Mouse (Mus musculus): ENCODE results near the gene Parp1. TPM values are rescaled to one million over a fixed set of nuclear protein-coding genes. Genes with fewer than 3 reads are reported as not detected.
"Not testable (repeated sequence)": the region's sequence is repeated elsewhere in the genome, so short reads cannot be mapped to it uniquely, and the experiment has no call there.

Gene Parp1
- polyA plus RNA-seq, 1 experiment from 2014 or later: 94.0 TPM

GRCm38 (mm10) chr1:180570181-180570580 lies 1.5 kb downstream of the Parp1 start:
- no peak overlapping the region for H3K27ac ChIP-seq (ENCODE audit: low read depth, low read length)
- peak overlapping the region; percentile 96 for H3K4me2 ChIP-seq
- H3K36me3 ChIP-seq (ENCODE audit: control insufficient read depth, insufficient read depth, low read length): peaks cover 2% of the 10 kb centered on the region; the same call in 1 of the 2 replicates
- H3K4me1 ChIP-seq (ENCODE audit: control insufficient read depth, insufficient read depth, low read length): peaks cover 30% of the 10 kb centered on the region
- WGBS (ENCODE audit: insufficient replicate concordance): 11% methylated on average over 5 of the region's 5 CpGs
- peak overlapping the region; percentile 92 for H3K9ac ChIP-seq (ENCODE audit: low read depth, low read length)
- peak overlapping the region; percentile 88 for H3K4me3 ChIP-seq (ENCODE audit: low read depth, low read length)
- no peaks in the 10 kb centered on the region for H3K27me3 ChIP-seq (ENCODE audit: control insufficient read depth, insufficient read depth, low read length)
- no peak for ATAC-seq (replicated peaks; ENCODE audit: insufficient number of reproducible peaks, low FRiP score, low TSS enrichment)
- H3K9me3 ChIP-seq (replicated peaks; ENCODE audit: control insufficient read depth, low read length): no peaks in the 10 kb centered on the region

- WGBS (ENCODE audit: insufficient replicate concordance): 70% methylated on average over 8 of the region's 8 CpGs
- Histone ChIP-seq H3K4me3 (ENCODE audit: low read depth, low read length) (no peak overlapping the region), H3K27ac (ENCODE audit: low read depth, low read length) (no peak overlapping the region), H3K27me3 (ENCODE audit: control insufficient read depth, insufficient read depth, low read length) (no peaks in the 10 kb centered on the region), H3K4me1 (ENCODE audit: control insufficient read depth, insufficient read depth, low read length) (peaks cover 30% of the 10 kb centered on the region), H3K9ac (ENCODE audit: low read depth, low read length) (0 out of 2 replicates have a peak overlapping the region, but pooled peaks have one; percentile 10), H3K4me2 (peak overlapping the region; percentile 22), H3K9me3 (replicated peaks; ENCODE audit: control insufficient read depth, low read length) (no peaks in the 10 kb centered on the region), H3K36me3 (ENCODE audit: control insufficient read depth, insufficient read depth, low read length) (peaks cover 2% of the 10 kb centered on the region; the same call in 1 of the 2 replicates)
- ATAC-seq (replicated peaks; ENCODE audit: insufficient number of reproducible peaks, low FRiP score, low TSS enrichment): no peak
These were observed 2.4 kb downstream of the Parp1 start for GRCm38 (mm10) chr1:180571018-180571589.

DNA sequence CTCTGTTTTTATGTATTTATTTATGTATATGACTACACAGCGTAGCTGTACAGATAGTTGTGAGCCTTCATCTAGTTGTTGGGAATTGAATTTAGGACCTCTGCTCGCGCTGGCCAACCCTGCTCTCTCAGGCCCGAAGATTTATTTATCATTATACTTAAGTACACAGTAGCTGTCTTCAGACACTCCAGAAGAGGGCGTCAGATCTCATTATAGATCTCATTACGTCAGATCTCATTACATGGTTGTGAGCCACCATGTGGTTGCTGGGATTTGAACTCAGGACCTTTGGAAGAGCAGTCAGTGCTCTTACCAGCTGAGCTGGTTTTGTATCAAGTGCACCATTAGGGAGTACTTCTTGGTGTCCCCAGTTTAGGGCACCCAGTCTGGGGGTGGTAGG lies 3.0 kb downstream of the Parp1 start:
- H3K4me2 ChIP-seq; H3K4me3 ChIP-seq (ENCODE audit: low read depth, low read length); H3K27ac ChIP-seq (ENCODE audit: low read depth, low read length); H3K9ac ChIP-seq (ENCODE audit: low read depth, low read length); H3K9me3 ChIP-seq (replicated peaks; ENCODE audit: control insufficient read depth, low read length); H3K27me3 ChIP-seq (ENCODE audit: control insufficient read depth, insufficient read depth, low read length); ATAC-seq (replicated peaks; ENCODE audit: insufficient number of reproducible peaks, low FRiP score, low TSS enrichment); H3K36me3 ChIP-seq (ENCODE audit: control insufficient read depth, insufficient read depth, low read length): not testable (repeated sequence)
- 80% methylated on average over 6 of the region's 6 CpGs for WGBS (ENCODE audit: insufficient replicate concordance)
- peaks cover 30% of the 10 kb centered on the region for H3K4me1 ChIP-seq (ENCODE audit: control insufficient read depth, insufficient read depth, low read length)

DNA sequence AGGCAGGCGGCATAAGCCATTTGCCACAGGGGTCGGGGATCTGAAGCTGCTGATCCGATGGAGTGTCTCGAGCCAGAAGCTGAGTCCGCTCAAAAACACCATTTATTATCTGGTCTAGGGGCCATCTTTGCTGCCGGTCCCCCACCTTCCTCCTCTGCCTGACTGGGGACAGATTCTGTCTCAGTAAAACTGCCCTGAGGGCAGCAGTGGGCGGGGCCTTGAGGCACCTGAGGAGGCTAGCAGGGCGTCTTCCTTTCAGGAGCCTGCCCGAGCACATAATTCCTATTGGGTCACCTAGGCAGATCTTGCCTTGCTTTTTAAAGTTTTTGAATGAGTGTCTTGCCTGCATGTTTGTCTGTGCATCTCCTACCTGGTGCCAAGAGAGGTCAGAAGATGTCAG lies 3.4 kb downstream of the Parp1 start:
- WGBS (ENCODE audit: insufficient replicate concordance): 89% methylated on average over 9 of the region's 9 CpGs
- Histone ChIP-seq H3K27me3 (ENCODE audit: control insufficient read depth, insufficient read depth, low read length) (no peaks in the 10 kb centered on the region), H3K4me1 (ENCODE audit: control insufficient read depth, insufficient read depth, low read length) (peaks cover 30% of the 10 kb centered on the region), H3K4me3 (ENCODE audit: low read depth, low read length) (no peak overlapping the region), H3K36me3 (ENCODE audit: control insufficient read depth, insufficient read depth, low read length) (peaks cover 6% of the 10 kb centered on the region; the same call in 1 of the 2 replicates), H3K4me2 (no peak overlapping the region), H3K9me3 (replicated peaks; ENCODE audit: control insufficient read depth, low read length) (no peaks in the 10 kb centered on the region), H3K9ac (ENCODE audit: low read depth, low read length) (no peak overlapping the region), H3K27ac (ENCODE audit: low read depth, low read length) (no peak overlapping the region; the same call in 1 of the 2 replicates)
- ATAC-seq (replicated peaks; ENCODE audit: insufficient number of reproducible peaks, low FRiP score, low TSS enrichment): no peak

DNA sequence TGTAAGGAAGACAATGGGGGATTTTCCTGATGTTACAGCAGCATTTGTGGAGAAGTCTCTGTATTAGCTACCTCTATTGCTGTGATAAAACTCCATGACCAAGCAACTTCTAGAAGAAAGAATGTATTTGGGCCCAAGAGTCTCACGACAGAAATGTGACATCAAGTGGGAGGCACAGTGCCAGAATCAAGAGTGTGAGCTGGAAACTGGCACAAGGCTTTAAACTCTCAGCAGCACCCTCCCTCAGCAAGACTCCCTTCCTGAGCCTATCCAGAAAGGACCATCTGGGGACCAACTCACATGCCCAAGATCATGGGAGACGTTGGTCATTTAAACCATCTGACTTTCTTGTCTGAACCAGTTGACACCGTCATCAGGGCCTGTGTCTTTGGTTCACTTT lies 7.8 kb downstream of the Parp1 start:
- Histone ChIP-seq H3K27ac (ENCODE audit: low read depth, low read length) (no peak overlapping the region), H3K36me3 (ENCODE audit: control insufficient read depth, insufficient read depth, low read length) (peaks cover 43% of the 10 kb centered on the region)
- no peak for ATAC-seq (replicated peaks; ENCODE audit: insufficient number of reproducible peaks, low FRiP score, low TSS enrichment)

GRCm38 (mm10) chr1:180577837-180578236 lies 9.1 kb downstream of the Parp1 start:
- H3K27me3 ChIP-seq (ENCODE audit: control insufficient read depth, insufficient read depth, low read length): no peaks in the 10 kb centered on the region
- H3K9ac ChIP-seq (ENCODE audit: low read depth, low read length): no peak overlapping the region
- H3K27ac ChIP-seq (ENCODE audit: low read depth, low read length): no peak overlapping the region
- peaks cover 55% of the 10 kb centered on the region for H3K36me3 ChIP-seq (ENCODE audit: control insufficient read depth, insufficient read depth, low read length)
- H3K9me3 ChIP-seq (replicated peaks; ENCODE audit: control insufficient read depth, low read length): no peaks in the 10 kb centered on the region
- WGBS (ENCODE audit: insufficient replicate concordance): 81% methylated on average over 4 of the region's 4 CpGs
- no peak overlapping the region for H3K4me3 ChIP-seq (ENCODE audit: low read depth, low read length)
- H3K4me1 ChIP-seq (ENCODE audit: control insufficient read depth, insufficient read depth, low read length): peaks cover 5% of the 10 kb centered on the region
- no peak overlapping the region for H3K4me2 ChIP-seq
- ATAC-seq (replicated peaks; ENCODE audit: insufficient number of reproducible peaks, low FRiP score, low TSS enrichment): no peak

More for the DNA sequence above, 7.8 kb downstream of the Parp1 start:
- Histone ChIP-seq H3K4me3 (ENCODE audit: low read depth, low read length) (no peak overlapping the region), H3K4me1 (ENCODE audit: control insufficient read depth, insufficient read depth, low read length) (peaks cover 14% of the 10 kb centered on the region), H3K9me3 (replicated peaks; ENCODE audit: control insufficient read depth, low read length) (no peaks in the 10 kb centered on the region), H3K27me3 (ENCODE audit: control insufficient read depth, insufficient read depth, low read length) (no peaks in the 10 kb centered on the region), H3K9ac (ENCODE audit: low read depth, low read length) (no peak overlapping the region), H3K4me2 (no peak overlapping the region)
- WGBS (ENCODE audit: insufficient replicate concordance): 91% methylated on average over 3 of the region's 3 CpGs

- H3K4me1 ChIP-seq (ENCODE audit: control insufficient read depth, insufficient read depth, low read length): no peaks in the 10 kb centered on the region
- no peak overlapping the region for H3K4me2 ChIP-seq
- peaks cover 74% of the 10 kb centered on the region for H3K36me3 ChIP-seq (ENCODE audit: control insufficient read depth, insufficient read depth, low read length)
- no peak overlapping the region for H3K9ac ChIP-seq (ENCODE audit: low read depth, low read length)
- ATAC-seq (replicated peaks; ENCODE audit: insufficient number of reproducible peaks, low FRiP score, low TSS enrichment): no peak
- no peaks in the 10 kb centered on the region for H3K27me3 ChIP-seq (ENCODE audit: control insufficient read depth, insufficient read depth, low read length)
- WGBS (ENCODE audit: insufficient replicate concordance): 92% methylated on average over 17 of the region's 17 CpGs
- no peaks in the 10 kb centered on the region for H3K9me3 ChIP-seq (replicated peaks; ENCODE audit: control insufficient read depth, low read length)
- H3K4me3 ChIP-seq (ENCODE audit: low read depth, low read length): no peak overlapping the region
- no peak overlapping the region for H3K27ac ChIP-seq (ENCODE audit: low read depth, low read length)
These were observed 19.2 kb downstream of the Parp1 start for GRCm38 (mm10) chr1:180587792-180588442.

DNA sequence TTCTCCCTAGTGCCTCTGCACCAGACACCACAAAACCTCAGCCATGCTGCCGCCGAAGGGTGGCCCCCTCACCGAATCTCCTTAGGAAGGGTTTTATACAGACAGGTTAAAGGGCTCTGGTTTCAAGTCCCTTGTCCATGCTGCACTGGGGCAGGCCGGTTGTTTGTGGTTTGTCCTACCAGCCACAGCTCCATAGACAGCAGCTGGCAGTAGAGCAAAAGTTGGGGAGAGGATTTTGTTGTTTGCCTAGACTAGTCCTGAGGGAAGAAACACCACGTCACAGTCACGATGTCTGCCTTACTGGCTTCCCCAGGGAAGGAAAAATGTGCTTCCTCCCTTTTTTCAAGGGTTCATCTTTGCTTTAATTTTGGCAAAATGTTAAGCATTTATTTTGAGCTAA lies 31.9 kb downstream of the Parp1 start:
- H3K27ac ChIP-seq (ENCODE audit: low read depth, low read length): no peak overlapping the region
- H3K4me1 ChIP-seq (ENCODE audit: control insufficient read depth, insufficient read depth, low read length): peaks cover 10% of the 10 kb centered on the region; the same call in 1 of the 2 replicates
- no peak overlapping the region for H3K4me2 ChIP-seq
- no peak overlapping the region for H3K4me3 ChIP-seq (ENCODE audit: low read depth, low read length)
- H3K36me3 ChIP-seq (ENCODE audit: control insufficient read depth, insufficient read depth, low read length): peaks cover 37% of the 10 kb centered on the region
- no peaks in the 10 kb centered on the region for H3K27me3 ChIP-seq (ENCODE audit: control insufficient read depth, insufficient read depth, low read length)
- WGBS (ENCODE audit: insufficient replicate concordance): 88% methylated on average over 6 of the region's 6 CpGs
- no peak overlapping the region for H3K9ac ChIP-seq (ENCODE audit: low read depth, low read length)
- no peak for ATAC-seq (replicated peaks; ENCODE audit: insufficient number of reproducible peaks, low FRiP score, low TSS enrichment)
- no peaks in the 10 kb centered on the region for H3K9me3 ChIP-seq (replicated peaks; ENCODE audit: control insufficient read depth, low read length)

- H3K27me3 ChIP-seq (ENCODE audit: control insufficient read depth, insufficient read depth, low read length): no peaks in the 10 kb centered on the region
- 85% methylated on average over 6 of the region's 6 CpGs for WGBS (ENCODE audit: insufficient replicate concordance)
- peaks cover 12% of the 10 kb centered on the region for H3K4me1 ChIP-seq (ENCODE audit: control insufficient read depth, insufficient read depth, low read length)
- H3K9ac ChIP-seq (ENCODE audit: low read depth, low read length): no peak overlapping the region
- peaks cover 27% of the 10 kb centered on the region for H3K36me3 ChIP-seq (ENCODE audit: control insufficient read depth, insufficient read depth, low read length)
- no peak overlapping the region for H3K27ac ChIP-seq (ENCODE audit: low read depth, low read length)
- no peak for ATAC-seq (replicated peaks; ENCODE audit: insufficient number of reproducible peaks, low FRiP score, low TSS enrichment)
- no peaks in the 10 kb centered on the region for H3K9me3 ChIP-seq (replicated peaks; ENCODE audit: control insufficient read depth, low read length)
- no peak overlapping the region for H3K4me2 ChIP-seq
- H3K4me3 ChIP-seq (ENCODE audit: low read depth, low read length): no peak overlapping the region
These were observed 33.1 kb downstream of the Parp1 start for GRCm38 (mm10) chr1:180601806-180602205.
